Mouse (Mus musculus) naive thymus-derived CD4-positive, alpha-beta T cell, adult 5 months (primary cell): ENCODE data around the gene Scaf8. TPM values are rescaled to one million over a fixed set of nuclear protein-coding genes. Genes with fewer than 3 reads are reported as not detected.

ENCODE experiments used
- polyA plus RNA-seq: library from polyadenylated mRNA; unstranded; fragments of 100-300 nt; shearing (Covaris generic); gene quantifications from one replicate; pipeline ENCODE4 v1.2.1, GENCODE M21; 2017

Scaf8 gene
- 71.2 TPM for polyA plus RNA-seq

DNA sequence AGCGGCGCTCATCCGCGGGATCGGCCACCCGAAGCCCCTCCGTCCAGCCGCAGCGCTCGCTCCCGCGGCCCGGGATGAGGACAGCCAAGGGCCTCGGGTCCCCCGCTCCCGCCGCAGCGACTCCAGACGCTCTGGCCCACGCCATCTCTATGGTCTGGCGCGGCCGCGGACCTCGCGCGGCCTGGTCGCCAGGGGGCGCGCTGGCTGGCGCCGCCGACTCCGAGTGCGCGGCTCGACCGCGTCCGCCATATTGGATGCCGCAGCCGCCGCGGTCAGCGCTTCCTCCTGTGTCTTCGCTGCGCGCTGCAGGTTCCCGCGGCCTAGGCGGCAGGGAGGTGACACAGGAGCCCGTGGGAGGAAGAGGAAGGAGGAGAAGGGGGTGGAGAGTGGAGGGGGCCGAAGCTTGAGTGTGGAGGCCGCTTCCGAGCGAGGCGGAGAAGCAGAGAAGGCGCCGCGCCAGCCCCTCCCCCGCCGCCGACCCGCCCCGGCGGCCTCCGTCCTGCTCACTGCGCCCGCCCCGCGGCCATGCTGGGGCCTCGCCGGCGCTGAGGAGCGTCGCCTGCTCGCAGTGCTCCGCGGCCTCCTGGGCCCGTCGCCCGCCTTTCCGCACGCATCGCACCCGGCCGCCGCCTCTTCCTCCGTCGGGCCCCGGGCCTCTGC lies at the start of gene Scaf8:
Gene Scaf8, plus strand, starts transcription at position 253 of the 660 bp plus-strand sequence.

Other genes starting within 250 kb of the Scaf8 start
- gene Tiam2, start 211.6 kb downstream of the Scaf8 start, polyA plus RNA-seq: 0.63 TPM